Mouse (Mus musculus) erythroid progenitor cell, adult 5-6 weeks (primary cell): ENCODE data around the gene Lrch3. TPM values are rescaled to one million over a fixed set of nuclear protein-coding genes. Genes with fewer than 3 reads are reported as not detected.
"Not testable (repeated sequence)": the region's sequence is repeated elsewhere in the genome, so short reads cannot be mapped to it uniquely, and the experiment has no call there.

ENCODE experiments used
- ATAC-seq: replicated peaks from 2 replicates; pipeline ENCODE4 v1.8.0; 2016; ENCODE audit warnings: moderate number of reproducible peaks, mild to moderate bottlenecking, moderate TSS enrichment, inconsistent platforms; ENCODE audit not compliant: poor library complexity, low FRiP score, severe bottlenecking
- total RNA-seq, 2 experiments: library from RNA; stranded (forward) in 1 of 2; stranded (reverse) in 1 of 2; fragments of 150-400 nt in 1 of 2; fragments of 186-747, 209-891 nt in 1 of 2; gene quantifications; 2 replicates each; pipeline versions ENCODE4 v1.2.3 to v1.2.4; 2015 to 2017; ENCODE audit warnings: low replicate concordance in 2 of 2

The Lrch3 gene
- total RNA-seq, 2 experiments from 2014 or later = 17.6 to 19.9 TPM

GRCm38 (mm10) chr16:33042682-33043081 is 128.8 kb downstream of the Lrch3 start:
- no peak for ATAC-seq

- no peak for ATAC-seq
Observed at GRCm38 (mm10) chr16:33043268-33043667, 129.4 kb downstream of the Lrch3 start.

GRCm38 (mm10) chr16:33048004-33048403 is 134.1 kb downstream of the Lrch3 start:
- ATAC-seq = no peak

- ATAC-seq = no peak
Observed at GRCm38 (mm10) chr16:33048686-33049085, 134.8 kb downstream of the Lrch3 start.

- no peak for ATAC-seq
Observed at GRCm38 (mm10) chr16:33049809-33050208, 135.9 kb downstream of the Lrch3 start.

GRCm38 (mm10) chr16:33053141-33053540 is 139.2 kb downstream of the Lrch3 start:
- ATAC-seq = no peak

- ATAC-seq = not testable (repeated sequence)
Observed at GRCm38 (mm10) chr16:33054927-33055326, 141.0 kb downstream of the Lrch3 start.

- peak; percentile 36 for ATAC-seq
Observed at GRCm38 (mm10) chr16:33055655-33056054, 141.8 kb downstream of the Lrch3 start.

GRCm38 (mm10) chr16:33056095-33056785 is 142.3 kb downstream of the Lrch3 start, which contains the start of the genes Iqcg and Rpl35a:
Gene Iqcg, minus strand, starts transcription at chr16:33056218.
Gene Rpl35a, plus strand, starts transcription at chr16:33056453.
- ATAC-seq = peak; percentile 98

GRCm38 (mm10) chr16:33056786-33057185 is 142.9 kb downstream of the Lrch3 start:
- peak; percentile 28; the same call in 1 of the 2 replicates for ATAC-seq

- ATAC-seq = no peak
Observed at GRCm38 (mm10) chr16:33058033-33058432, 144.1 kb downstream of the Lrch3 start.

- not testable (repeated sequence) for ATAC-seq
Observed at GRCm38 (mm10) chr16:33058656-33059055, 144.8 kb downstream of the Lrch3 start.

- ATAC-seq = no peak
Observed at GRCm38 (mm10) chr16:33059471-33059870, 145.6 kb downstream of the Lrch3 start.

GRCm38 (mm10) chr16:33060926-33061325 is 147.0 kb downstream of the Lrch3 start:
- no peak for ATAC-seq

GRCm38 (mm10) chr16:33061400-33061799 is 147.5 kb downstream of the Lrch3 start:
- no peak for ATAC-seq

- ATAC-seq = peak; percentile 94
Observed at GRCm38 (mm10) chr16:33062024-33062681, 148.3 kb downstream of the Lrch3 start, which contains the start of gene Lmln. Gene Lmln, plus strand, starts transcription at chr16:33062521.

- ATAC-seq = peak; percentile 72
Observed at GRCm38 (mm10) chr16:33062682-33063131, 148.8 kb downstream of the Lrch3 start.

GRCm38 (mm10) chr16:33063267-33063666 is 149.4 kb downstream of the Lrch3 start:
- peak; percentile 31; the same call in 1 of the 2 replicates for ATAC-seq

- ATAC-seq = no peak
Observed at GRCm38 (mm10) chr16:33064636-33065035, 150.7 kb downstream of the Lrch3 start.
